Mouse (Mus musculus): ENCODE data around the gene Cnot11. TPM values are rescaled to one million over a fixed set of nuclear protein-coding genes. Genes with fewer than 3 reads are reported as not detected.

The Cnot11 gene
- polyA plus RNA-seq, 1 experiment from 2014 or later, result 12.9 TPM

DNA sequence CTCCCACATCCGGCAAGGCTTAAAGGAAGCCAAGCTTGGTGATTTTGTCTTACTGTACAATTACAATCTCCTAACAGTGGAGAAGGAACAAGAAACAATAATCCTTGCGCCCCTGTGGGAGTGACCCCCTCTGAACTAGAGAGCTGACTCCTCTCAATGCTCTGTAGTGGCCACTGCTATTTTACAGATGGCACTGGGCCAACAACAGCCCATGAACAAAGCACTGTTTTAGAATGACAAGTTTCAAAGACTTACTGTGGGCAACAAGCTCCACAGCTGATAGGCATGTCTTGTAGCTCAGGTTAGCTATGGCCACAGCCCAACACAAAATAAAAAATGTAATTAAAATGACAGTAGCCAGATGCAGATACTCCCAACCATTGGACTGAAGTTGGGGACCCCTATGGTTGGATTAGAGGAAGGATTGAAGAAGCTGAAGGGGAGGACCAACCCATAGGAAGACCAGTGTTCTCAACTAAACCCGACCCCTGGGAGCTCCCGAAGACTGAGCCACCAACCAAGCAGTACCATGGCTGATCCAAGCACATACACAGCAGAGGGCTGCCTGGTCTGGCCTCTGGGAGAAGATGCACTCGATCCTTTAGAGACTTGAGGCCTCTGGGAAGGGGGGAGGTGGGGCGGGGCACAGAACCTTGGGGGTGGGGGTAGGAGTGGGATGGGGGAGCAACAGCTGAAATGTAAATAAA lies 11.5 kb downstream of the Cnot11 start:
- Histone ChIP-seq H3K9me3 (ENCODE audit: control insufficient read depth, low read length) (no peaks in the 10 kb centered on the region), H3K4me1 (ENCODE audit: control insufficient read depth, insufficient read depth, low read length) (0 out of 2 replicates have a peak, but pooled peaks cover 4% of the 10 kb centered on the region), H3K27me3 (replicated peaks; ENCODE audit: control insufficient read depth, insufficient read depth, low read length) (no peaks in the 10 kb centered on the region), H3K4me3 (ENCODE audit: low read length) (no peak overlapping the region), H3K36me3 (ENCODE audit: control insufficient read depth, insufficient read depth, low read length) (peaks cover 7% of the 10 kb centered on the region; the same call in 1 of the 2 replicates), H3K9ac (ENCODE audit: low read depth, low read length) (no peak overlapping the region), H3K27ac (ENCODE audit: low read length) (no peak overlapping the region), H3K4me2 (ENCODE audit: low read depth, low read length) (no peak overlapping the region)
- whole genome bisulfite sequencing, result 84% methylated on average over 6 of the region's 6 CpGs
- ATAC-seq, result no peak

DNA sequence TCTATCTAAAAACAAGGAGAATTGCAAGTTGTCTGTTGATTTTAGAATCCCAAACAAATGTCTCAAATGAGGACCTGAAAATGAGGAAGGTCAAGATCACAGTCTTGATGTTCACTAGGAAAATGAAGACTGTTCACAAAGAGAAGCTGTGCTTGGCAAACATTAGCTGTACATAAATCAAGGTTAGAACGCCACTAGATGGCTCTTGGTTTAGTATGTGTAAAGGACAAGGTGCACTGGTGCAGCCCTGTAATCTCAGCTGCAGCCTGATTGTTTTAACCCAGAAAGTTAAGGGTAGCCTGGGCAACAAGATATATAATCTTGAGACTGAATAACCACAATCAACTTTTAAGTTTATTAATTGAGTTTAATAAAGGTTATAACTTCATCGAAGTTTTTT lies 12.4 kb downstream of the Cnot11 start:
- 54% methylated on average over 2 of the region's 2 CpGs for WGBS
- Histone ChIP-seq H3K4me1 (ENCODE audit: control insufficient read depth, insufficient read depth, low read length) (0 out of 2 replicates have a peak, but pooled peaks cover 4% of the 10 kb centered on the region), H3K36me3 (ENCODE audit: control insufficient read depth, insufficient read depth, low read length) (peaks cover 7% of the 10 kb centered on the region; the same call in 1 of the 2 replicates), H3K9ac (ENCODE audit: low read depth, low read length) (no peak overlapping the region), H3K4me2 (ENCODE audit: low read depth, low read length) (no peak overlapping the region), H3K27me3 (replicated peaks; ENCODE audit: control insufficient read depth, insufficient read depth, low read length) (no peaks in the 10 kb centered on the region), H3K27ac (ENCODE audit: low read length) (no peak overlapping the region), H3K4me3 (ENCODE audit: low read length) (no peak overlapping the region), H3K9me3 (ENCODE audit: control insufficient read depth, low read length) (no peaks in the 10 kb centered on the region)
- ATAC-seq, result no peak

DNA sequence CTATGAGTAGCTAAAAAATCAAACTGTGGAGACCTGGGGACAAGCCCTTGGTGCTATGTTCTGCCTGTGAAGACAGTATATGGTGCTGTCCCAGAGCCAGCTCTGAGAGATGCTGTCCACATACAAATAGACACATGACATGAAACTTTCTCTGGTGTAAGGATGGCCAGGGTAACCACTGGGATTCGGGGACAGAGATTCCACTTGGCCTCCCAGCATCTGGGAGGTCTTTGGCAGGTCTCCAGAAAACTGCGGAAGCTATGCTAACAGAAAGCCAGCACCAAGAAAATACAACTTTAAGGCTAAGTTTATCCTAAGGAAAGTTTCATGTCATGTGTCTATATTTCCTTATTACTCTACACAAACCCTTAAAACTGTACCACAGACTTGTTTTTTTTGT lies 15.0 kb downstream of the Cnot11 start:
- Histone ChIP-seq H3K9me3 (ENCODE audit: control insufficient read depth, low read length) (no peaks in the 10 kb centered on the region), H3K4me3 (ENCODE audit: low read length) (no peak overlapping the region)
- WGBS, result 57% methylated on average over 2 of the region's 2 CpGs

DNA sequence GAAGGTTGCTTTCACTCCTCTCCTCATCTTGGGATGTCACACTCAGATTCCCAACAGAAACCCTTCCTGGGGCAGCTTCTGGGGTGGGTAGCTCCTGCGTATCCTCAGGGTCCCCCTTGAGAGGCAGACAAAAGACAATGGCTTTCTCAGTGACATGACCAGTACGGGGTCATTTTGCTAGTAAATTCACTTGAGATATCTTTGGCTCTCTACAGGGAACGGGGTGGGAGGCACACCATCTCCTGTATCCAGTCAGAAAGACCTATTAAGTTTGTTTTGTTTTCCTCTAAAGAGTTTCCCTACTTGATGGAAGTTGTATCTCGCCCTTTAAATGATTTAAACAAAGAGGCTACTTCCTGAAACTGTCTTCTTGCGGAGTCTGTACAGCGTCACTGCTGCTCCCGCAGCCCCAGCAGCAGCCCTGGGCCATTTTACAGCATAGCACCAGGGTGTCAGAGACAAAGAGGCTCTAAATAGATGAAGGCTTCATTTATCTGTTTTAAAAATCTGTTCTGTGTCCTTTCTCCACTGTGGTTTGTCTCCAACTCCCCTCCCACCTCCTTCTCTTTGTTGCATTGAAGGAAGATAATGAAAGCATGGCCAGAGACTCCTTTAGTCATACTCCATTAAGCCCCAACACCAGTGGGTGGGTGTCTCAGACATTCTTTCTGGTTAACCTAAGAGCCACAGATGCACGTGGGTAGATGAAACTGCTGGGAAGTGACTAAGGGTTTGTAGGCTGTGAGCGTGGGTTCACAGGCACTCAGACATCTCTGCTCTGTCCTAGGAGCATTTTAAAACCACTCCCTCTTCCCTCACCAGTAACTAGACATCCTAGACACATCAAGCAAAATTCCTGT lies 21.0 kb downstream of the Cnot11 start:
- WGBS, result 33% methylated on average over 9 of the region's 9 CpGs
- peak; percentile 58 for ATAC-seq
- Histone ChIP-seq H3K4me2 (ENCODE audit: low read depth, low read length) (no peak overlapping the region), H3K4me1 (ENCODE audit: control insufficient read depth, insufficient read depth, low read length) (peaks cover 6% of the 10 kb centered on the region; the same call in 1 of the 2 replicates), H3K27me3 (replicated peaks; ENCODE audit: control insufficient read depth, insufficient read depth, low read length) (no peaks in the 10 kb centered on the region), H3K4me3 (ENCODE audit: low read length) (no peak overlapping the region), H3K9me3 (ENCODE audit: control insufficient read depth, low read length) (no peaks in the 10 kb centered on the region), H3K27ac (ENCODE audit: low read length) (peak overlapping the region; percentile 24; the same call in 1 of the 2 replicates), H3K36me3 (ENCODE audit: control insufficient read depth, insufficient read depth, low read length) (peaks cover 5% of the 10 kb centered on the region; the same call in 1 of the 2 replicates), H3K9ac (ENCODE audit: low read depth, low read length) (no peak overlapping the region)

More for the DNA sequence above, 15.0 kb downstream of the Cnot11 start:
- H3K27ac ChIP-seq (ENCODE audit: low read length), result no peak overlapping the region
- no peak for ATAC-seq
- 0 out of 2 replicates have a peak, but pooled peaks cover 4% of the 10 kb centered on the region for H3K4me1 ChIP-seq (ENCODE audit: control insufficient read depth, insufficient read depth, low read length)
- no peaks in the 10 kb centered on the region for H3K27me3 ChIP-seq (replicated peaks; ENCODE audit: control insufficient read depth, insufficient read depth, low read length)
- H3K4me2 ChIP-seq (ENCODE audit: low read depth, low read length), result no peak overlapping the region
- peaks cover 9% of the 10 kb centered on the region; the same call in 1 of the 2 replicates for H3K36me3 ChIP-seq (ENCODE audit: control insufficient read depth, insufficient read depth, low read length)
- H3K9ac ChIP-seq (ENCODE audit: low read depth, low read length), result no peak overlapping the region

DNA sequence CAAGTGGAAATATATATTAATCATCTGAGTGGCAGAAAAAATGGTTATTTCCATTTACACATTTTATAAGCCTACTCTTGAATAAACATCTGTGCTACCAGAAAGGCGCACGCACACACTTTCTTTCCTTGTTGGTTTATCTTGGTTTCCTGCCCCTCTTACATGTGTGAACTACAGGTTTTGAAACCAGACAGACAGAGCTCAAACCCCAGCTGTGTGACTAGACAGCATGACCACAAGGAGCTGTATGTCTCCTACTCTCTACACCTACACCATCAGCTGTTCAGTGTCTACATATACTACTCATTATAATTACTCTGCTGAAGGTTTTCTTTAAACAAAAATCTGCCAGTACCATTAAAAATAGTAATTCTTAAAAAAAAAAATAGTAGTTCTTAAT lies 24.2 kb downstream of the Cnot11 start:
- WGBS, result 92% methylated on average over 2 of the region's 2 CpGs
- H3K9me3 ChIP-seq (ENCODE audit: control insufficient read depth, low read length), result no peaks in the 10 kb centered on the region
- no peak overlapping the region for H3K27ac ChIP-seq (ENCODE audit: low read length)
- H3K4me3 ChIP-seq (ENCODE audit: low read length), result no peak overlapping the region
- no peak overlapping the region for H3K4me2 ChIP-seq (ENCODE audit: low read depth, low read length)
- no peaks in the 10 kb centered on the region for H3K27me3 ChIP-seq (replicated peaks; ENCODE audit: control insufficient read depth, insufficient read depth, low read length)
- ATAC-seq, result no peak
- H3K36me3 ChIP-seq (ENCODE audit: control insufficient read depth, insufficient read depth, low read length), result peaks cover 7% of the 10 kb centered on the region
- no peak overlapping the region for H3K9ac ChIP-seq (ENCODE audit: low read depth, low read length)
- peaks cover 6% of the 10 kb centered on the region; the same call in 1 of the 2 replicates for H3K4me1 ChIP-seq (ENCODE audit: control insufficient read depth, insufficient read depth, low read length)

DNA sequence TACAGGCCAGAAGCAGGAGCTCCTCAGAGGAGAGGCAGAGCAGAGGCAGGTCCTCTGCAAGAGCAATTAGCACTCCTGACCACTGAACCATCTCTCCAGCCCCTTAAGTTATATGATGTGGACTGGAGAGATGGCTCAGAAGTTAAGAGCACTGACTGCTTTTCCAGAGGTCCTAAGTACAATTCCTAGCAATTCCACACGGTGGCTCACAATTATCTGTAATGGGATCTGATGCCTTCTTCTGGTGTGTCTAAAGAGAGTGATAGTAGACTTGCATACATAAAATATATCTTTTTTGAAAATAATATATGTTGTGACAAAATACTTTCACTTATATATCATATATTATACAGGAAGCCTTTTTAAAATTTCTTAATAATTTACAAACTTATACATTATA lies 27.1 kb downstream of the Cnot11 start:
- WGBS, result 41% methylated on average over 1 of the region's 1 CpGs
- no peaks in the 10 kb centered on the region for H3K27me3 ChIP-seq (replicated peaks; ENCODE audit: control insufficient read depth, insufficient read depth, low read length)
- no peak overlapping the region for H3K27ac ChIP-seq (ENCODE audit: low read length)
- no peak overlapping the region for H3K9ac ChIP-seq (ENCODE audit: low read depth, low read length)
- H3K9me3 ChIP-seq (ENCODE audit: control insufficient read depth, low read length), result no peaks in the 10 kb centered on the region
- H3K4me1 ChIP-seq (ENCODE audit: control insufficient read depth, insufficient read depth, low read length), result 0 out of 2 replicates have a peak, but pooled peaks cover 2% of the 10 kb centered on the region
- H3K36me3 ChIP-seq (ENCODE audit: control insufficient read depth, insufficient read depth, low read length), result peaks cover 4% of the 10 kb centered on the region
- no peak overlapping the region for H3K4me3 ChIP-seq (ENCODE audit: low read length)
- H3K4me2 ChIP-seq (ENCODE audit: low read depth, low read length), result no peak overlapping the region
- ATAC-seq, result no peak

DNA sequence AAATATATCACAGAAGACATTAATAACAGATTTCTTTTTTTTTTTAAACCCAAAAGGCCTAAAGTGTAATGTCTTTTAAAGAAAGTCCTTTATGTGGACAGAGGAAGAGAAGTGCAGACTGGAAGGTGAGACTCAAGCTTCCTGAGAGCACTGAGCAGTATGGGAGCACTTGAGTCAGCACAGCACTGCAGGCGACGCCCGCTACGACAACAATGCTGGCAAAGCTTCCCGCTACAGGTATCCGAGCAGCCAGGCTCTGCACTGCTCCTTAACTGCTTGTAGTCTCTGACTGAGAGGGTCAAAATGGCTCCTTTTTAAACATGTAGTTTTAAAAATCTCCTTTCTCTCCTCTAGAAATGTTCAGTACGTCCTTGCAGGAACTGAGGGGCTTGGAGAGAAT lies 28.4 kb downstream of the Cnot11 start:
- Histone ChIP-seq H3K9ac (ENCODE audit: low read depth, low read length) (no peak overlapping the region), H3K27ac (ENCODE audit: low read length) (no peak overlapping the region)

DNA sequence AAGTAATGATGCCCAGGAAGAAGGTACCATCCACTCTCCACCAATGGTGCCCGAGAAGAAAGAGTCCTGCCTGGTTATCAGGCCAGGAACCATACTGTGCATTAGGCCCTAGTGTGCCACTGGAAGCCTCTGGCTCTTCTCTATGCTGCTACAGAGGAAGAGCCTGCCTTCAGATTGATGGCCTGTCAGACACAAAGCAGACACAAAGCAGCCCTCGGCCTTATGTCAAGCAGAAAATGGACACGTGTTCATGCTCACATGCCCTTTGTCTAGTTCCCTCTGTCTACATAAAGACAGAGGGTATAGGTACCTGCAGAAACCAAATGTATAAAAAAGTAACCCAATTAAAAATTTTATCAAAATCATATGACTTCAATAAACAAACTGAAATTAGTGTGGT lies 29.8 kb downstream of the Cnot11 start:
- WGBS, result 44% methylated on average over 3 of the region's 3 CpGs

More for the DNA sequence above, 28.4 kb downstream of the Cnot11 start:
- H3K9me3 ChIP-seq (ENCODE audit: control insufficient read depth, low read length), result no peaks in the 10 kb centered on the region
- no peak for ATAC-seq
- no peak overlapping the region for H3K4me3 ChIP-seq (ENCODE audit: low read length)
- WGBS, result 77% methylated on average over 7 of the region's 7 CpGs
- H3K4me2 ChIP-seq (ENCODE audit: low read depth, low read length), result no peak overlapping the region
- H3K27me3 ChIP-seq (replicated peaks; ENCODE audit: control insufficient read depth, insufficient read depth, low read length), result no peaks in the 10 kb centered on the region
- peaks cover 2% of the 10 kb centered on the region; the same call in 1 of the 2 replicates for H3K36me3 ChIP-seq (ENCODE audit: control insufficient read depth, insufficient read depth, low read length)
- H3K4me1 ChIP-seq (ENCODE audit: control insufficient read depth, insufficient read depth, low read length), result 0 out of 2 replicates have a peak, but pooled peaks cover 2% of the 10 kb centered on the region

DNA sequence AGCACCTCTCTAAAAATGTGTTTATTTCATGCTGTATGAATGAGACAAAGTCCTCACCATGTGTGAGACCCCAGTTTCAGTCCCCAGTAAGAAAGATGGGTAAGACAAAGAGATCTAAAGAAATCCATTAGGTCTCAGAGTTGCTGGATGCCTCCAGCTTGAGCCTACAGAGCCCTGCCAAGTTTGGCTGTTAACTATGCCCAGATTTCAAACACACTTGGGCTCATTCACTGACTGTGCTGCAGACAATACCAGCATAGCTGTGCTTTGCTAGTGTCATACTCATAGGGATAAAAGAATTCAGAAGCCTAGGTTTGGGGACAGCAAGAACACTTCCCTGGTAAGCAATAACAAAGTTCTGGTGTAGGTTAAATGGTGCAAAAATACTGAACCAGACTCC lies 33.3 kb downstream of the Cnot11 start:
- no peaks in the 10 kb centered on the region for H3K27me3 ChIP-seq (replicated peaks; ENCODE audit: control insufficient read depth, insufficient read depth, low read length)
- no peak for ATAC-seq
- H3K9ac ChIP-seq (ENCODE audit: low read depth, low read length), result no peak overlapping the region
- H3K4me1 ChIP-seq (ENCODE audit: control insufficient read depth, insufficient read depth, low read length), result peaks cover 13% of the 10 kb centered on the region
- H3K4me3 ChIP-seq (ENCODE audit: low read length), result no peak overlapping the region
- H3K36me3 ChIP-seq (ENCODE audit: control insufficient read depth, insufficient read depth, low read length), result no peaks in the 10 kb centered on the region; the same call in 1 of the 2 replicates
- H3K27ac ChIP-seq (ENCODE audit: low read length), result no peak overlapping the region
- no peak overlapping the region for H3K4me2 ChIP-seq (ENCODE audit: low read depth, low read length)
- H3K9me3 ChIP-seq (ENCODE audit: control insufficient read depth, low read length), result no peaks in the 10 kb centered on the region

More for the DNA sequence above, 29.8 kb downstream of the Cnot11 start:
- H3K36me3 ChIP-seq (ENCODE audit: control insufficient read depth, insufficient read depth, low read length), result peaks cover 2% of the 10 kb centered on the region; the same call in 1 of the 2 replicates
- no peak overlapping the region for H3K27ac ChIP-seq (ENCODE audit: low read length)
- H3K27me3 ChIP-seq (replicated peaks; ENCODE audit: control insufficient read depth, insufficient read depth, low read length), result no peaks in the 10 kb centered on the region
- H3K9ac ChIP-seq (ENCODE audit: low read depth, low read length), result no peak overlapping the region
- H3K4me1 ChIP-seq (ENCODE audit: control insufficient read depth, insufficient read depth, low read length), result 0 out of 2 replicates have a peak, but pooled peaks cover 2% of the 10 kb centered on the region
- H3K9me3 ChIP-seq (ENCODE audit: control insufficient read depth, low read length), result no peaks in the 10 kb centered on the region
- H3K4me2 ChIP-seq (ENCODE audit: low read depth, low read length), result no peak overlapping the region
- no peak overlapping the region for H3K4me3 ChIP-seq (ENCODE audit: low read length)
- ATAC-seq, result no peak

All from intestine, embryonic 16.5 days (tissue).